Mouse (Mus musculus) midbrain, postnatal 0 days (tissue): Measurements from ENCODE around the gene Gm5269. TPM values are rescaled to one million over a fixed set of nuclear protein-coding genes. Genes with fewer than 3 reads are reported as not detected.
A peak's percentile ranks its signal among the peaks of the same experiment; 100 is the strongest.

Source experiments
- ATAC-seq: fragments of 200-750 bp; cut with Nextera tagmentation; 2 replicates; pipeline ENCODE4 v1.8.0; 2017; ENCODE audit warnings: moderate number of reproducible peaks, mild to moderate bottlenecking, moderate TSS enrichment, moderate library complexity; ENCODE audit not compliant: low FRiP score
- DNase-seq: peaks from one replicate; pipeline ENCODE4 v3.0.0-alpha.2; 2015; ENCODE audit warnings: low spot score
- H3K27ac ChIP-seq: fragments of 300-500 bp; sonication (generic); 2 replicates; pipeline ENCODE4 v1.5.1; 2014; ENCODE audit warnings: low read depth, mild to moderate bottlenecking, low read length, mixed read lengths
- H3K27me3 ChIP-seq: fragments of 300-500 bp; sonication (generic); 2 replicates; pipeline ENCODE4 v1.6.1; 2014; ENCODE audit warnings: low read length, control low read depth, mixed read lengths; ENCODE audit not compliant: insufficient read depth
- H3K36me3 ChIP-seq: fragments of 300-500 bp; sonication (generic); 2 replicates; pipeline ENCODE4 v1.6.1; 2014; ENCODE audit warnings: low read length, control low read depth, mixed read lengths; ENCODE audit not compliant: insufficient read depth
- H3K4me1 ChIP-seq: fragments of 300-500 bp; sonication (generic); 2 replicates; pipeline ENCODE4 v1.6.1; 2014; ENCODE audit warnings: mild to moderate bottlenecking, control low read depth, antibody characterized with exemption, low read length, mixed read lengths; ENCODE audit not compliant: insufficient read depth
- H3K4me2 ChIP-seq: fragments of 300-500 bp; sonication (generic); 2 replicates; pipeline ENCODE4 v1.6.1; 2014; ENCODE audit warnings: low read depth, mild to moderate bottlenecking, low read length, mixed read lengths; ENCODE audit not compliant: poor library complexity, severe bottlenecking
- H3K4me3 ChIP-seq: fragments of 300-500 bp; sonication (generic); 2 replicates; pipeline ENCODE4 v1.5.1; 2014; ENCODE audit warnings: low read depth, mild to moderate bottlenecking, low read length, moderate library complexity
- H3K9ac ChIP-seq: fragments of 300-500 bp; sonication (generic); replicated peaks from 2 replicates; pipeline ENCODE4 v1.6.1; 2014; ENCODE audit warnings: mild to moderate bottlenecking, low read length, moderate library complexity, mixed read lengths; ENCODE audit not compliant: poor library complexity, severe bottlenecking
- H3K9me3 ChIP-seq: fragments of 300-500 bp; sonication (generic); 2 replicates; pipeline ENCODE4 v1.6.1; 2016; ENCODE audit warnings: low read length, control low read depth
- CTCF ChIP-seq: IDR thresholded peaks from 2 replicates; pipeline ENCODE4 v1.5.1; 2016; ENCODE audit warnings: antibody characterized with exemption, mild to moderate bottlenecking
- WGBS: fragments of 180-500 bp; shearing (Covaris S2); extraction: QIAGEN DNeasy Blood & Tissue Kit; methylation state at CpG from one replicate; pipeline ENCODE4 v1.1.7; 2014; 5-methylcytosine and 5-hydroxymethylcytosine counted together
- polyA plus RNA-seq: library from polyadenylated mRNA; unstranded; fragments of >200 nt; fragmentation: Nextera tagmentation; extraction: Ambion mirVana; gene quantifications from 2 replicates; pipeline ENCODE4 v1.2.1, GENCODE M21; 2015
- total RNA-seq: library from RNA; depleted of rRNA; stranded (reverse); fragments of >200 nt; gene quantifications from 2 replicates; pipeline ENCODE4 v1.2.3, GENCODE M21; 2014

The Gm5269 gene
- total and polyA plus RNA-seq, 2 experiments from 2014 or later, result not detected

- H3K4me3 ChIP-seq, result peak overlapping the region; percentile 81; the same call in 1 of the 2 replicates
- H3K9me3 ChIP-seq, result no peaks in the 10 kb centered on the region
- H3K9ac ChIP-seq, result no peak overlapping the region
- no peaks in the 10 kb centered on the region for H3K36me3 ChIP-seq
- H3K4me1 ChIP-seq, result peaks cover 3% of the 10 kb centered on the region; the same call in 1 of the 2 replicates
- ATAC-seq (no peak), DNase-seq (no peak)
- no peak overlapping the region for H3K27ac ChIP-seq
- TF ChIP-seq CTCF, result no peak
- no peaks in the 10 kb centered on the region for H3K27me3 ChIP-seq
- WGBS, result 74% methylated on average over 7 of the region's 7 CpGs
- H3K4me2 ChIP-seq, result peak overlapping the region; percentile 75
These were observed 34.4 kb upstream of the Gm5269 start for GRCm38 (mm10) chr1:45924516-45924915.

GRCm38 (mm10) chr1:45923306-45923705 lies 33.2 kb upstream of the Gm5269 start:
- Histone ChIP-seq H3K27ac (no peak overlapping the region), H3K4me2 (no peak overlapping the region), H3K9me3 (no peaks in the 10 kb centered on the region), H3K36me3 (no peaks in the 10 kb centered on the region), H3K27me3 (no peaks in the 10 kb centered on the region), H3K4me1 (peaks cover 3% of the 10 kb centered on the region; the same call in 1 of the 2 replicates), H3K4me3 (no peak overlapping the region), H3K9ac (no peak overlapping the region)
- 80% methylated on average over 4 of the region's 4 CpGs for WGBS
- no peak for TF ChIP-seq CTCF
- DNase-seq, result no peak
- ATAC-seq, result no peak

GRCm38 (mm10) chr1:45920703-45921102 lies 30.6 kb upstream of the Gm5269 start:
- no peaks in the 10 kb centered on the region for H3K9me3 ChIP-seq
- H3K4me1 ChIP-seq, result no peaks in the 10 kb centered on the region
- no peak overlapping the region for H3K4me2 ChIP-seq
- WGBS, result 91% methylated on average over 3 of the region's 3 CpGs
- H3K27ac ChIP-seq, result no peak overlapping the region
- H3K36me3 ChIP-seq, result no peaks in the 10 kb centered on the region
- no peak for TF ChIP-seq CTCF
- H3K4me3 ChIP-seq, result no peak overlapping the region
- no peak overlapping the region for H3K9ac ChIP-seq
- DNase-seq (no peak), ATAC-seq (no peak)
- H3K27me3 ChIP-seq, result no peaks in the 10 kb centered on the region

GRCm38 (mm10) chr1:45919752-45920151 lies 29.7 kb upstream of the Gm5269 start:
- TF ChIP-seq CTCF, result no peak
- no peaks in the 10 kb centered on the region for H3K36me3 ChIP-seq
- no peaks in the 10 kb centered on the region for H3K9me3 ChIP-seq
- no peaks in the 10 kb centered on the region for H3K4me1 ChIP-seq
- no peak overlapping the region for H3K4me2 ChIP-seq
- H3K9ac ChIP-seq, result no peak overlapping the region
- ATAC-seq (no peak), DNase-seq (no peak)
- no peaks in the 10 kb centered on the region for H3K27me3 ChIP-seq
- no peak overlapping the region for H3K27ac ChIP-seq
- no peak overlapping the region for H3K4me3 ChIP-seq
- WGBS, result 100% methylated on average over 1 of the region's 1 CpGs

- WGBS, result 91% methylated on average over 4 of the region's 4 CpGs
- H3K27ac ChIP-seq, result no peak overlapping the region
- no peaks in the 10 kb centered on the region for H3K4me1 ChIP-seq
- no peaks in the 10 kb centered on the region for H3K36me3 ChIP-seq
- H3K4me2 ChIP-seq, result no peak overlapping the region
- TF ChIP-seq CTCF, result no peak
- H3K9ac ChIP-seq, result no peak overlapping the region
- ATAC-seq, result no peak
- H3K4me3 ChIP-seq, result no peak overlapping the region
- DNase-seq, result no peak
- no peaks in the 10 kb centered on the region for H3K27me3 ChIP-seq
- no peaks in the 10 kb centered on the region for H3K9me3 ChIP-seq
These were observed 27.2 kb upstream of the Gm5269 start for GRCm38 (mm10) chr1:45917136-45917803.

- Histone ChIP-seq H3K4me3 (no peak overlapping the region), H3K27me3 (no peaks in the 10 kb centered on the region), H3K9me3 (no peaks in the 10 kb centered on the region), H3K4me1 (no peaks in the 10 kb centered on the region), H3K36me3 (no peaks in the 10 kb centered on the region), H3K9ac (no peak overlapping the region), H3K27ac (no peak overlapping the region), H3K4me2 (no peak overlapping the region)
- DNase-seq (no peak), ATAC-seq (no peak)
- 85% methylated on average over 3 of the region's 3 CpGs for WGBS
- TF ChIP-seq CTCF, result no peak
These were observed 26.1 kb upstream of the Gm5269 start for GRCm38 (mm10) chr1:45916174-45916573.
